Mouse (Mus musculus) bone marrow macrophage, adult 2 months (primary cell): ENCODE measurements around the gene Dpyd.

Experiments
- CTCF ChIP-seq: IDR thresholded peaks from 2 replicates; pipeline ENCODE4 v1.5.1; 2012; ENCODE audit warnings: low read depth, mild to moderate bottlenecking, low read length, moderate library complexity
- POLR2A ChIP-seq: IDR thresholded peaks from 2 replicates; pipeline ENCODE4 v1.6.1; 2012; ENCODE audit warnings: mild to moderate bottlenecking, low read depth, low read length, borderline replicate concordance

DNA sequence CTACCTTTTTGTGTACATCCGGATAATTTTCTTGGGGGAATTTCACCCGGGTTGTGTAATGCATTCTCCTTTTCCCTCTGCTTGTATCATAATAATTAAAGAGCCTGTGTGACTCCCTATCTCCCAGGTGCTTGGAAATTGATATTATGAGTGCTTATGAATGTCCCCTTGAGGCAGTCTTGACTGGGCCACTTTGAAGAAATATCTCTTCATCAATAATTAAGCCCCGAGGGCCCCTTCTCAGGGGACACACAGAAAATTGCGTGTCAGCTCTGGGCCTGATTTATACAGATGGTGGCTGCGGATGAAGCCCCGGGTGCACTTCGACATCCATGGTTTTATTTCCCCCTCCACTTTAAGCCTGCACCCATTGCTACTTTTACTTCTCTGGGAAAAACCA lies 8.3 kb downstream of the Dpyd start:
- TF ChIP-seq POLR2A (no peak), CTCF (no peak)
